Mouse (Mus musculus) bone marrow, adult 2 months (tissue): ENCODE measurements around the gene Ltb4r2.

Source experiments
- CTCF ChIP-seq: fragments of 200-500 bp; IDR thresholded peaks from 2 replicates; pipeline ENCODE4 v1.5.1; 2011; ENCODE audit warnings: low read length, control low read depth; ENCODE audit not compliant: control insufficient read depth, insufficient read depth
- POLR2A ChIP-seq: fragments of 200-500 bp; IDR thresholded peaks from 2 replicates; pipeline ENCODE4 v1.6.1; 2011; ENCODE audit warnings: low read depth, mild to moderate bottlenecking, control low read depth, low read length, borderline replicate concordance; ENCODE audit not compliant: control insufficient read depth

DNA sequence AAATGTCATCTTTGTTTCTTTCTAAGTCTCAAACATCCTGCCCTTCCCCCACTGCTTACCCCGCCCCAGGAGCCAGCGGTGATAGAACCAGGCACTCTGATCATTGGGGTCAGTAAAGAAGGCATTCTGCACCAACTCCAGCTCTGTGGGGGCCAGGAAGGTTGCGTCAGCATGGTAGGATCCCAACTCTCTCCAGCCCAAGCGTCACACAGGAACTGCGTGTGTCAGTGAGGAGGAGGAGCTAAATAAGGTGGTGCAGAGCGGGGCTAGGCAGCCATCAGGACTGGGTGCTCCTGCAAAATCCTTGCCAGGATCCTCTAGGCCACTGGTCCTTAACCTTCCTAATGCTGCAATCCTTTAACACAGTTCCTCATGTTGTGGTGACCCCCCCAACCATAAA lies 41.5 kb upstream of the Ltb4r2 start:
- TF ChIP-seq CTCF (no peak), POLR2A (no peak)
